Mouse (Mus musculus): ENCODE data around the gene AI413582.

The AI413582 gene

DNA sequence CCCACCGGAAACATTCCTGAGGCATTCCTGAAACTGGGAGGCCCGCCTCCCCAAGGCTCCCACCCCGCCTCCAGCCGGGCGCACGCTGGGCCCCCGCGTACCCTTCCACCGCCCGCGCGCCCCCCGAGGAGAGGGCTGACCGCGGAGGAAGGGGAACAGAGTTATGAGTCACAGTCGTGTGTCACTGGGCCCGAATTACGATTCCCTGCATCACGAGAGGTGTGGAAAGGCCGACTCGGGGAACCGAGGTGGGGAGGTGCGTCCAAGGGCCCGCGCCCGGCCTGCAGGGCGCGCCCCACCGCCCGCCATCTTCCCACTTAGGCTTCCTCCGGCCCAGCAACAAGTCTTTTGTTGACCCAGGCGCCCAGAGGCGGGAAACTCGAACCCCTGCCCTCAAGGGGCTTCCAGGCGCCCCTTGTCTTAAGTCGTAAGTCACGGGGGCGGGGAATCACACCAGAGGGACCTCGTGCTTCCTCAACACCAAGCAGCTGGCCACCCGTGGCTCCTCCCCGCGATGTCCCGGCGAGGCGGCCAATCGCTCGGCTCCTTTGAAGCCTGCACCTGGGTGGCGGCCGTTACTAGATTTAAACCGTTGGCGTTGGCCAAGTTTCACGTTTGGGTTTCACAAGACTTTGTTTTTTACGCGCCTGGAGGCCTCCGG is 9.9 kb downstream of the AI413582 start:
- no peak for DNase-seq (ENCODE audit: low spot score)

DNA sequence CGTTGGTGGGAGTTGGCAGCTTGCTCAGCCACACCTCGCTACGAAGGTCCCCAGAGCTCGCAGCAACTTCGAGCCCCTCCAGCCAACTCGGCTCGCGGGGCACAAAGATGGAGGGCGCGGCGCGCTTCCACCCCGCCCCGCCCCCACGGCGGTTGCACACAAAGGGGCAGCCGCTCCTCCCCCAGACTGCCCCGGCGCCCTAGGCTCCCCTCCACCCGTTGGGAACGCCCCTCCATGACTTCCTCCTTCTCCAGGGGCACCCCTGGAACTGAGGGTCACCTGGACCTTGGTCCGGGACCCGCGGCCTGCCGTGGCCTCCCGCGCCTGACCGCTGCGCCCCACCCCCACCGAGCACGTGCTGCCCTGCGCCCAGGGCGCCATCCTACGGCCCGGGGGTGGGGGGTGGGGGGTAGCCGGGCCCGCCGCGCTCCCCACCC is 10.5 kb downstream of the AI413582 start:
- no peak for DNase-seq (ENCODE audit: low spot score)

DNA sequence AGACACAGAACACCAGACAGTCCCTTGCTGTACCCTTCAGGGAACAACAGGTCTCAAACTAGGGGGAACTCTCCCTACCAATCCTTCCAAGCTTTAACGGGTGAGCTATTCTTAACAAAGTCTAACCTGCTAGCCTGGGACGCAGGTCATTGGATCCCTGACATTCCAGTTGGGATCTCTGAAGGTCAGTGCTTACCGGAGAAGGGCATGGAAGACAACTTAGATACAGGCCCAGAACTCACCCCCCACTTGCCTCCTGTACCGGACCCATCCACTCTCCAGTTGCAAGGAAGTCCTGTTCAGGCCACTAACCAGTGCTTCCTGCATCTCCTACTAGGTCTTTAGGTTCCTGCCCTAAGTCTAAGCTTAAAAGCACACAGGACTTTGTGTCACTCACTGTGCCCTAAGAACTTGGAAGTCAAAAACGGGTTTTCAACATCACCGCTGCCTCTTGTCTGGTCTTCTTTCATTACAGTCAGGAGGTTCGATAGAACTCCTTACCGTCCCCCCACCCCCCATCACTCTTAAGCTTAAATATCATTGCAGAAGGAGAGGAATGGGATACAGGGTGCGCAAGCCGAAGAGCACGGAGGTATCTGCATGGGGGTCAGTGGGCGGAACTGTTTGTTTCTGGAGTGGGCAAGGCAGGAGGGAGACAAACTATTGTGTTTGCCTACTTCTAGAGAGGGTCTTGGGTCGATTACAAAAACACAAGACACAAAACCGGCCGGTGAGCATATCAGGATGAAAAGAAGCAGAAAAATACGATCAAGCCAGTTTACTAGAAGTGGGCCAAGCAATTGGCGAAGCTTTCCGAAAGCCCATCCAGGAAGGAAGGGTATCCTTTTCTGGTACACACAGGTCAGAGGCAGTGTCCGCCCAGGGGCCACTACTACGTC is 11.2 kb downstream of the AI413582 start:
- DNase-seq (ENCODE audit: low spot score): no peak

GRCm38 (mm10) chr17:27552215-27553201 is 13.0 kb downstream of the AI413582 start:
- no peak for DNase-seq (ENCODE audit: low spot score)

DNA sequence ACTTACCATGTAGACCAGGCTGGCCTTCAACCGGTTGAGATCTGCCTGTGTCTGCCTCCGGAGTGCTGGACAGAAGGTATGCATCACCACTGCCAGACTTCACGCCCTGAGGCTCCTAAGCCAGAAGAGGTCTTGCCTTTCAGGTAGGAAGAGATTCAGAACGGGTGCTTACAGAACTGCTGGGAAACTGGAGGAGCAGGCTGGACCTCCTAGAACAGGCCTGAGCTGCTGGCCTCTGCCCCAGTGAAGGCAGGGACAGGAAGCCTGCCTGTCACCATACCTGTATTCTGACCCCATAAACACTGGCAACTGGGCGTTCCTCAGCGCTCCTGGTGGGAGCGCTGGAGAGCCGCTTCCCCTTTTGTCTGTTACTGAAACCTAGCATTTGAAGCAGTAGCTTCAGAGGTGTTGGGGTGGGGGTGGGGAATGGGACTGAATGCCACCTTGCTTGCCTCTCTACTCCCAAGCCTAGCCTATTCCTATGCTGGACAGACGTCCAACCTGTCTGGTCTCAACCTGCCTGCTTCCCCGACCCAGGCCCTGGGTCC is 14.1 kb downstream of the AI413582 start:
- DNase-seq (ENCODE audit: low spot score): no peak

GRCm38 (mm10) chr17:27549234-27549633 is 16.3 kb downstream of the AI413582 start:
- no peak for DNase-seq (ENCODE audit: low spot score)

GRCm38 (mm10) chr17:27547253-27547868 is 18.2 kb downstream of the AI413582 start:
- peak; percentile 73 for DNase-seq (ENCODE audit: low spot score)

- DNase-seq (ENCODE audit: low spot score): no peak
These were observed 18.9 kb downstream of the AI413582 start for GRCm38 (mm10) chr17:27546574-27547085.

DNA sequence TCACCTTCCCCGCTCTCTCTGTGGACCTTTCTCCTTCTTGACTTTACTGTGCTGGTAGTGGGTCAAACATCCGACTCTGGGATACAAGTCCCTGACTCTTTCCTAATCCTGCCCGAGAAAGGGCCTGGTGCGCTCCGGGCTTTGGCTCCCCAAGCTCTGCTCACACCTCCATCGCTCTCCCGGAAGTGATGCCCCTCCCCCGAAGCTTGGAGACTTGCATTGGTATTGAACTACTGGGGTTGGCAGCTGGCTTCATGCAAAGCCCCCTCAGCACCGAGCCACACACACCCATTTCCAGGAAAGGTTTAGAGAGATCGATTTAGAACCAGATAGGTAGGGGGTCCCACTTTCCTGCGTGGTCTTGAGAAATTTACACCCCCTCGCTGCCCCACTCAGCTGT is 19.6 kb downstream of the AI413582 start:
- peak; percentile 6 for DNase-seq (ENCODE audit: low spot score)

DNA sequence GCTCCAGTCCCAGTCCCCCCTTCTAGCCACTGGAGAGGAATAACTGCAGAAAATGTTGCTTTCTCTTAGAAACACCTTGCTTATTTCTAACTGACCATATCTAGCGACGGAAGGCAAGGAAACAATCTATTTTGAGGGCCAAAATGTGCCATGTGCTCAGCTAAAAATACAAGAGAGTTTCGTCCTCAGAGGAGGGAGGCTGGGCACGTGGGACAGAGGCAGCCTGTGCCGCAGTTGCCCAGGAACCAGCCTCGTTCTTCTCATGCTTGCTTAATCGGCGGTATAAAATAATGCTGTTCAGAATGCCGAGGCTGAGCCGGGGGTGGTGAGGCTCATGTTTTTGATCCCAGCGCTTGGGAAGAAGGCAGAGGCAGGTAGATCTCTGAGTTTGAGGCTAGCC is 21.0 kb downstream of the AI413582 start:
- DNase-seq (ENCODE audit: low spot score): no peak

GRCm38 (mm10) chr17:27541984-27542383 is 23.6 kb downstream of the AI413582 start:
- DNase-seq (ENCODE audit: low spot score): no peak

- DNase-seq (ENCODE audit: low spot score): no peak
These were observed 24.3 kb downstream of the AI413582 start for GRCm38 (mm10) chr17:27541261-27541660.

GRCm38 (mm10) chr17:27534718-27535117 is 30.8 kb downstream of the AI413582 start:
- peak; percentile 91 for DNase-seq (ENCODE audit: low spot score)

GRCm38 (mm10) chr17:27533354-27533753 is 32.2 kb downstream of the AI413582 start:
- no peak for DNase-seq (ENCODE audit: low spot score)

GRCm38 (mm10) chr17:27532095-27532494 is 33.5 kb downstream of the AI413582 start:
- DNase-seq (ENCODE audit: low spot score): no peak

DNA sequence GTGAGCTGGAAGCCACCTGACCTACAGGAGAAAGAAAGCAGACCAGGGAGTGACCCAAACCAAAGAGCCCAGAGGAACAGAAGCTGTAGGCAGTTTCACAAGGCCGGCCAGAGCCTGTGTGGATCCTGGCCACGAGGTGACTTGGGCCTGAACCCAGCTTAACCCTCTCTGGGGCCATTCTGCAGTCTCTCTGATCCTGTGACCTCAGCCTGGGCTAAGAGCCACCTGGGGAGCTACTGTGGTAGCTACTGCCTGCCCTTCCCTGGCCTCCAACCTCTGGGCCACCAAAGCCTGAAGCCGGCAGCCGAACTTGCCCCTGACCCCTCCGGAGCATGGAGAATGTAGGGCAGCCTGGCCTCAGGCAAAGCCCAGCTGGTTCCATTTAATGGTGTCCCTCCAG is 36.8 kb downstream of the AI413582 start:
- DNase-seq (ENCODE audit: low spot score): no peak

- DNase-seq (ENCODE audit: low spot score): no peak
These were observed 37.5 kb downstream of the AI413582 start for GRCm38 (mm10) chr17:27528030-27528429.

DNA sequence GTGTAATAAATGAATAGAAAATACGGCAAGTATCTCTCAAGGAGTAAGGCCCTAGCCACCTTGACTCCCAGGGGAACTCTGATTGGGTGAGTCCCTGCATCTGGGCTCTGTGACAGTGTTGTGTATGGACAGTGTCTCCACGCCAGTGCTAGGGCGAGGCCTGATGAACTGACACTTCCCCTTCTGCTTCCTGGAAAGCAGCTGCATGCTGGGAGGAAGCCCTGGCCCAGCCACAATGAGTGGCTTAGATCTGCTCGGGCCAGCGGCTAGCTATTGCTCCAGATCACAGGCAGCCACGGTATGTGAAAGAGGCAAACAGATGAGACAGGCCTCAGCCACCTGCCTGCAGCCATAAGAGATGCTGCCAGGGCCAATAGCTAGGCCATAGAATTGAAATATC is 38.4 kb downstream of the AI413582 start:
- DNase-seq (ENCODE audit: low spot score): no peak

DNA sequence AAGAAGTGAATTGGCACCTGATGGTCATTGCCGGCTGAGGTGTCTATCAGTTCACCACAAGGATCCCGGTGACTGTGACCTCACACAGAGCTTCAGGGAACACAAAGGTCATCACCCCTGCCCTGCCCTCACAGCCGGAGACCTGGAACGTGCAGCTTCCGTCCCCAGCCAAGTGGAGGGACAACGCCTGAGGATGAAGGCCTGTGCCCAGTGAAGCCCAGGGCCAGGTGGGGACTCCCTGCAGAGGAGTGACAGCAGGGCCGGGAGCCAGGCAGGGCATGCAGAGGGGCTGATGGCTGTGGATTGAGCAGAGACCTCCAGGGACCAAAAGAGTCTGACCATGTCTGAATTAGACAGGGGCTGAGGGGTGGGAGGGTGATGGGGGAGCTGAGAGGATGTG is 42.4 kb downstream of the AI413582 start:
- DNase-seq (ENCODE audit: low spot score): no peak

GRCm38 (mm10) chr17:27521303-27521702 is 44.3 kb downstream of the AI413582 start, which contains the start of gene Grm4:
Gene Grm4, minus strand, starts transcription at chr17:27521403.
- no peak for DNase-seq (ENCODE audit: low spot score)

DNA sequence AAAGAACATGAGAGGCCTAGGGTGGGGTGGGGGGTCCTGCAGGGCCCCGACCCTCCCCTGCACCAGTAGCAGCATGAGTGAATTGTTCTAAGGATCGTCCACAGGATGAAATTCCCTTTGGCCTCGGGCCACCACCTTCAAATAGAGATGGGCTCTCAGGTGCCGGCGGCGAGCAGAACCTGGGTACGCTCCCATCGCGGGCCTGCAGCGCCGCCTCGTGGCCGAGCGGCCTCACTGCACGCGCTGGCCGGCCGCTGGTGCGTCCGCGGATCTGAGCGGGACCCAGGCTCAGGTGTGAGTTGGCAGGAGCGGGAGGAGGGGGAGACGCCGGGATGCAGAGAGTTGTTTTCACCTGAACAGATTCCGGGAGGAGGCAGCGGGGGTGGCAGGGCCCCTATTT is 45.0 kb downstream of the AI413582 start:
- DNase-seq (ENCODE audit: low spot score): peak; percentile 74

Data from MN1 (cell line).